Mouse (Mus musculus): ENCODE results near the gene Apbb2.

Apbb2 gene

GRCm38 (mm10) chr5:66514659-66515058 lies 103.9 kb downstream of the Apbb2 start:
- no peak for DNase-seq

GRCm38 (mm10) chr5:66513412-66513811 lies 105.2 kb downstream of the Apbb2 start:
- no peak for DNase-seq

GRCm38 (mm10) chr5:66512519-66512918 lies 106.1 kb downstream of the Apbb2 start:
- no peak for DNase-seq

GRCm38 (mm10) chr5:66510716-66511115 lies 107.9 kb downstream of the Apbb2 start:
- DNase-seq, result no peak

- no peak for DNase-seq
Observed at GRCm38 (mm10) chr5:66509151-66509550, 109.4 kb downstream of the Apbb2 start.

- DNase-seq, result no peak
Observed at GRCm38 (mm10) chr5:66505578-66505977, 113.0 kb downstream of the Apbb2 start.

- no peak for DNase-seq
Observed at GRCm38 (mm10) chr5:66505071-66505470, 113.5 kb downstream of the Apbb2 start.

- no peak for DNase-seq
Observed at GRCm38 (mm10) chr5:66504434-66504747, 114.2 kb downstream of the Apbb2 start.

- DNase-seq, result no peak
Observed at GRCm38 (mm10) chr5:66503557-66504433, 114.8 kb downstream of the Apbb2 start.

GRCm38 (mm10) chr5:66503033-66503432 lies 115.6 kb downstream of the Apbb2 start:
- no peak for DNase-seq

- no peak for DNase-seq
Observed at GRCm38 (mm10) chr5:66499621-66500020, 119.0 kb downstream of the Apbb2 start.

- DNase-seq, result no peak
Observed at GRCm38 (mm10) chr5:66498140-66498539, 120.4 kb downstream of the Apbb2 start.

GRCm38 (mm10) chr5:66497479-66498087 lies 121.0 kb downstream of the Apbb2 start:
- no peak for DNase-seq

- DNase-seq, result no peak
Observed at GRCm38 (mm10) chr5:66496881-66497360, 121.7 kb downstream of the Apbb2 start.

- DNase-seq, result no peak
Observed at GRCm38 (mm10) chr5:66494651-66495050, 123.9 kb downstream of the Apbb2 start.

GRCm38 (mm10) chr5:66492563-66492960 lies 126.0 kb downstream of the Apbb2 start:
- no peak for DNase-seq

GRCm38 (mm10) chr5:66491907-66492562 lies 126.5 kb downstream of the Apbb2 start:
- no peak for DNase-seq

GRCm38 (mm10) chr5:66486028-66486427 lies 132.6 kb downstream of the Apbb2 start:
- DNase-seq, result no peak

- no peak for DNase-seq
Observed at GRCm38 (mm10) chr5:66476266-66476665, 142.3 kb downstream of the Apbb2 start.

GRCm38 (mm10) chr5:66475824-66476223 lies 142.8 kb downstream of the Apbb2 start:
- no peak for DNase-seq

- DNase-seq, result no peak
Observed at GRCm38 (mm10) chr5:66474153-66474552, 144.4 kb downstream of the Apbb2 start.

GRCm38 (mm10) chr5:66473599-66473998 lies 145.0 kb downstream of the Apbb2 start:
- DNase-seq, result no peak

- no peak for DNase-seq
Observed at GRCm38 (mm10) chr5:66470837-66471236, 147.7 kb downstream of the Apbb2 start.

- DNase-seq, result no peak
Observed at GRCm38 (mm10) chr5:66469685-66470084, 148.9 kb downstream of the Apbb2 start.

All from thymus, postnatal 36 days (tissue).